Mouse (Mus musculus) layer of hippocampus, adult 2 months (tissue): ENCODE measurements around the gene Fam83e. TPM values are rescaled to one million over a fixed set of nuclear protein-coding genes. Genes with fewer than 3 reads are reported as not detected.
A peak's percentile ranks its signal among the peaks of the same experiment; 100 is the strongest.

ENCODE experiments used
- DNase-seq, 2 experiments: peaks; one replicate each; pipeline ENCODE4 v3.0.0; 2022; ENCODE audit warnings: low spot score in 2 of 2
- H3K27ac ChIP-seq: fragments of 200-600 bp; 2 replicates; pipeline ENCODE4 v1.8.1; 2022
- H3K4me3 ChIP-seq: fragments of 200-600 bp; 2 replicates; pipeline ENCODE4 v1.8.1; 2022; ENCODE audit warnings: mild to moderate bottlenecking
- CTCF ChIP-seq: fragments of 200-600 bp; conservative IDR thresholded peaks from 2 replicates; pipeline ENCODE4 v1.8.1; 2022; ENCODE audit warnings: antibody characterized with exemption, mild to moderate bottlenecking, moderate library complexity
- total RNA-seq, 2 experiments: library from RNA; stranded (reverse); gene quantifications; 2 replicates each; pipeline ENCODE4 v1.2.3; 2021

Gene Fam83e
- total RNA-seq, 2 experiments from 2014 or later = 0.27 to 0.33 TPM

DNA sequence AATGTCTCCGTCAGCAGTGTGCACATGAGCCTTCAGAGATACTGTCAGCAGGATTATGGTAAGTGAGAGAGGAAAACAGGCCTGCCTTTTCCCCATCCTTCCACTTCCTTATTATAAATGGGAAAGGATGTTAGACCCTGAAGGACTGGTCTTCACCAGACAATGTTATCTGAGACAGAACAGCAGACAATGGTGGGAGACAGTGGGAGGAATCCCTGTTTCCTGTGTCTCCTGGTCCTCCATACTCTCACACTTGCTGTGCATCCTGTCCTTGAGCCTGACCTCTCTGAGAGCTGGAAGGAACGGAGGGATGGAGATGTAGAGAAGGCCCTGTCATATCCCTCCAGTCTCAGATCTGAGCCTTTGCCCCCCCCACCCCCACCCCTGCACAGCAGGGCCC, 28.6 kb upstream of the Fam83e start:
- no peak for DNase-seq
- no peak for TF ChIP-seq CTCF
- Histone ChIP-seq H3K27ac (no peak overlapping the region), H3K4me3 (no peak overlapping the region)

DNA sequence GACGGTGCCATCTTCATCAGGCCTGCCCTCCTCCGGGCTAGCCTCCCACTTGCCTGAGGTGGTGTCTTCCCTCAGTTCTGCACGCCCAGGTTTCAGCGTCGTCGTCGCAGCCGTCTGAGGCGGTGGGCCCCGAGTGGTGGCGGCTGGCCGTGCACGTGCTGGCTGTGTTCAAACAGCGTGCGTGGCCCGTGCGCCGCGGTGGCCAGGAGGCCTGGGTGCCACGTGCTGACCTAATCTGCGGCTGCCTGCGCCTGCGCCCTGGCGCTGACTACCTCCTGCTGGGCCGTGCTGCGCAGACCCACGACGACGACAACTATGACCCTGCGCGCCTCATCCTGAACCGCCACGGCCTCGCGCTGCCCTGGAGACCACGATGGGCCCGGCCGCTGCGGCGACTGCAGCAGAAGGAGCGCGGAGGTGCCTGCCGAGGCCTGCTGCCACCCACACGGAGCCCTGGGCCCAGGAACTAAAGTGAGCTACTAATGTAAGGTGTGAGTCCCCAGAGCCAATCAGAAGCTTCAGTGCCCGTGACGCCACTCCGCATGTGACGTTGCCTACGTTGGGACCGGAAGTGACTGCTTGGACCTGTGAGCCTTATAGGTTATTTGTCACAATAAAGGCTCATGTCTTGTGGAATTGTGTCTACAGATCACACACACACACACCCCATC, 27.0 kb upstream of the Fam83e start, which contains the start of gene Sec1:
Gene Sec1 (minus strand): TSS at position 482 of the 671 bp plus-strand sequence.
- no peak within 1 kb of the TSS for H3K4me3 ChIP-seq
- TF ChIP-seq CTCF = no peak
- H3K27ac ChIP-seq = no peak within 1 kb of the TSS
- DNase-seq = no peak

GRCm38 (mm10) chr7:45695098-45695497, 25.9 kb upstream of the Fam83e start:
- Histone ChIP-seq H3K4me3 (no peak overlapping the region), H3K27ac (no peak overlapping the region)
- TF ChIP-seq CTCF = no peak
- no peak for DNase-seq

DNA sequence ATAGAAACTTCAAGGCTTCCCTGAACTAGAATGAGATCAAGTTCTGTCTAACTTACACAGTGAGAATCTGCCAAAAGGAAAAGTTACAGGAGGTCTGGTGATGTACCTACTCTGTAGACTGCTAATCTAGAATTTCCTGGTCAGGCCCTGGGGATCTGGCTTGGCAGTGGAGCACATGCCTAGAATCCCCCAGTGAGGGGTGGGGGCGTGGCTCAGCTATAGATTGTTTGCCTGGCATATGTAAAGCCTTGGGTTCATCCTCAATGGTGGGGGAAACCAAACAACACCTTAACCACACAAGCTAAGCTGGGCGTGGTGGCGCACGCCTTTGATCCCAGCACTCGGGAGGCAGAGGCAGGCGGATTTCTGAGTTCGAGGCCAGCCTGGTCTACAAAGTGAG, 23.1 kb upstream of the Fam83e start:
- no peak for TF ChIP-seq CTCF
- H3K4me3 ChIP-seq = no peak overlapping the region
- DNase-seq = no peak
- no peak overlapping the region for H3K27ac ChIP-seq

- Histone ChIP-seq H3K4me3 (peak within 1 kb of the TSS; percentile 57), H3K27ac (peak within 1 kb of the TSS; percentile 98)
- no peak for DNase-seq
- no peak for TF ChIP-seq CTCF
Observed at GRCm38 (mm10) chr7:45699523-45700141, 21.4 kb upstream of the Fam83e start, which contains the start of gene Car11. TSS of gene Car11 (plus strand) at chr7:45699843.

- Histone ChIP-seq H3K4me3 (peak overlapping the region; percentile 57), H3K27ac (peak overlapping the region; percentile 98)
- no peak for TF ChIP-seq CTCF
- peak; percentile 83 to 87 for DNase-seq
Observed at GRCm38 (mm10) chr7:45700301-45701015, 20.6 kb upstream of the Fam83e start.

DNA sequence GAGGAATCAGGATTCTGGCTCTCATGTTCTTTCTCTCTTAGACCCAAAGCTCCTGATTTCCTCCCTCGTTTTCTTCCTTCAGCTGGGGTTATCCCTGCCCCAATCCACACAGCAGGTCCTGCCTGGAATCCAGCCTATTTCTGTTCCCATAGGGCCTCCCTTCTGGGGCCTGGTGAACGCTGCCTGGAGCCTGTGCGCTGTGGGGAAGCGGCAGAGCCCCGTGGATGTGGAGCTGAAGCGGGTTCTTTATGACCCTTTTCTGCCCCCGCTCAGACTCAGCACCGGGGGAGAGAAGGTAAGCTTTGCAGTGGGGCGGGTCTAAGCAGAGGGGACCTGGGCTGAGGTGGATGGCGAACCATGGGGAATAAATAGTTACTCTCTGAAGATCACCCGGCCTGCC, 19.9 kb upstream of the Fam83e start:
- no peak for DNase-seq
- peak overlapping the region; percentile 57 for H3K4me3 ChIP-seq
- TF ChIP-seq CTCF = no peak
- H3K27ac ChIP-seq = peak overlapping the region; percentile 98

DNA sequence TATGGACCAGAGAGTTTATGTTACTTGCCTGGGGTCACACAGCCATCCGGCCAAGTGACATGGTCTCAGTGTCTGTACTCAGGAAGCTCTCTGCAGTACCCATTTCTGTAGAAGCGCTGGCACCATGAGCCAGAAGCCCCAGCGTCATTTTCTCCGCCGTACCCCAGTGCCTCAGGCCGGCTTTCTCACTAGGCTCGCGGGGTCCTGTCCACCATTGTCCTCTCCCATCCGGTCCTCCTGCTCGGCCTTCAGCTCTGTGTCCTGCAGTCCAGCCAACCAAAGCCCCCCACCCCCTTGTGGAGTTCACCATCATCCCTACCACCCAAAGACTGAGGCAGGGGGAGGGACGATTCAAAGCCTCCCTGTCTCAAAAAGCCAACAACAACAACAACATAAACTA, 19.4 kb upstream of the Fam83e start:
- no peak for DNase-seq
- H3K27ac ChIP-seq = peak overlapping the region; percentile 98
- no peak for TF ChIP-seq CTCF
- H3K4me3 ChIP-seq = peak overlapping the region; percentile 57

GRCm38 (mm10) chr7:45702316-45702715, 18.7 kb upstream of the Fam83e start:
- no peak for TF ChIP-seq CTCF
- Histone ChIP-seq H3K4me3 (no peak overlapping the region), H3K27ac (peak overlapping the region; percentile 99; the same call in 1 of the 2 replicates)
- no peak for DNase-seq

- peak overlapping the region; percentile 99 for H3K27ac ChIP-seq
- no peak for DNase-seq
- H3K4me3 ChIP-seq = peak overlapping the region; percentile 72; the same call in 1 of the 2 replicates
- TF ChIP-seq CTCF = no peak
Observed at GRCm38 (mm10) chr7:45702809-45703520, 18.0 kb upstream of the Fam83e start.

DNA sequence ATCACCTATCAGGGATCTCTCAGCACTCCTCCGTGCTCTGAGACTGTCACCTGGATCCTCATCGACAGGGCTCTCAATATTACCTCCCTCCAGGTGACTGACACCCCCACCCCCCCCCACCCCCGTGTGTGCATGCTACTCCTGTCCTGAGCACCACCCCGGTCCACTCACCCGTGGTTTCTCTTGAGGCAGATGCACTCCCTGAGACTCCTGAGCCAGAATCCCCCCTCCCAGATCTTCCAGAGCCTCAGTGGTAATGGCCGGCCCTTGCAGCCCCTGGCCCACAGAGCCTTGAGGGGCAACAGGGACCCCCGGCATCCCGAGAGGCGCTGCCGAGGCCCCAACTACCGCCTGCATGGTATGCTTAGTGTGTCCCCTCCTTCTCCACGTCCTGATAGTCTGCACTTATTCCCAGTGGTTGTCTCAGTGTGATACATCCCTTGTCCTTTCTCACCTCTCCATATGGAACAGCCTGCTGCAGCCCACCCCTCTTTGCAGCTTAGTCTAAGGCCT, 17.4 kb upstream of the Fam83e start:
- no peak for TF ChIP-seq CTCF
- Histone ChIP-seq H3K4me3 (peak overlapping the region; percentile 72), H3K27ac (peak overlapping the region; percentile 99)
- DNase-seq = no peak

DNA sequence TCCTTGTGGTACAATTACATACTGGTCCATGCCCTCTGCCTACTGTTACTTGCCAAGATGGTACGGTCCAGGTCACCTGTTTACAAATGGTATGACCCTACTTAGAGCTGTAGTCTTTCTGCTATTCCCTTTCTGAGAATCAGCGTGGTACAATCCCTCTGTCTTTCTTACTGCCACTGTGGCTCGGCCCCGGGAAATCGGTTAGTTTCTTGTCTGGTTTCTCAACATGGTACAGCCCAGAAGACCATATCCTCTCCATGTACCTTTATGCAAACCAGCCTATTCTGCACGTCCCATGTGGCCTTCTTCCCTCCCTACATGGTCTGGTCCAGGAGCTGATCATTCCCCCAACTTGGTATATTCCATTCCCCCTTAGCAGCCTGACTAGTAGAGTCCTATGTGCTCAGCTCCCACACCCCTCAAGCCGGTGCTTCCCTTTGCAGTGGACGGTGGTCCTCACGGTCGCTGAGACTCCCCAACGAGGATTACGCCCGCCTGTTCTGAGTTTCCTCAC, 16.9 kb upstream of the Fam83e start:
- peak; percentile 74 to 84 for DNase-seq
- no peak for TF ChIP-seq CTCF
- Histone ChIP-seq H3K4me3 (peak overlapping the region; percentile 72), H3K27ac (peak overlapping the region; percentile 99)
